In the genomic region with DNA sequence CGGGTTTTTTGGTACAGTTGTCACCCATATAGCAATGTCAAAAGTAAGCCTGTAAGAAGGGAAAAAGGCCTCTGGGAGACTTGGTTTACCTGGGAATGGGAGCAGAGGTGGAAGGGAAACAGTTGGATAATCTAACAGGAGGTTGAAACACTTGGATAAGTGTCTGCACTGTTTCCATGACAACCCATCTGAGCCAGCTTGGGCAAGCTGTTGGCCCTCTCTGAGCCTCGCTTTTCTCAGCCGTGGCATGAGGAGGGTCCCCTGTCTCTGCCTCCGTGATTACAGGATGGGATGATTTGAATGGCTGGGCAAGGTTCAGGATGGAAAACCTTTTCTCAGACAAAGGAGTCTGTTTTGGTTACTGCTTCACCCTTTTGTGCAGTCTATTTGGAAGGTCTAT, we compare ENCODE assay signal across 13 mouse cellular contexts.
A peak's percentile ranks its signal among the peaks of the same experiment; 100 is the strongest.
DNase-seq lines count a peak whose midpoint lies in the region; ATAC-seq and TF ChIP-seq lines count a peak whose summit lies in the region.
"Had no signal": no experiment of that assay in that cellular context is flagged by ENCODE, and none has a peak within 500 bp of the region (broad histone marks: within the 10 kb centered on the region; RNA-seq: fewer than 3 reads in every experiment).

No protein-coding gene starts in this region.

- no peak overlapping the region for H3K9ac ChIP-seq in forebrain, embryonic 11.5 days (ENCODE audit: low read length)
- H3K9ac ChIP-seq in forebrain, embryonic 12.5 days = no peak overlapping the region
- H3K9ac ChIP-seq: limb, embryonic 15.5 days had no signal

- H3K9me3 ChIP-seq in forebrain, embryonic 11.5 days (ENCODE audit: control insufficient read depth, low read length) = no peaks in the 10 kb centered on the region
- no peaks in the 10 kb centered on the region for H3K9me3 ChIP-seq in forebrain, embryonic 12.5 days
- H3K9me3 ChIP-seq: limb, embryonic 15.5 days had no signal

- 26% methylated on average over 4 of the region's 4 CpGs for WGBS in forebrain, embryonic 11.5 days
- 22% methylated on average over 4 of the region's 4 CpGs for WGBS in forebrain, embryonic 12.5 days
- WGBS in olfactory bulb, adult 2 months = 26% methylated on average over 4 of the region's 4 CpGs

- intact Hi-C loops in heart, postnatal 36 days (cut with DNase I) = no loop called here

- peaks cover 2% of the 10 kb centered on the region; the same call in 1 of the 2 replicates for H3K4me1 ChIP-seq in forebrain, embryonic 11.5 days (replicated peaks; ENCODE audit: control insufficient read depth, insufficient read depth, low read length)
- H3K4me1 ChIP-seq in forebrain, embryonic 12.5 days = peaks cover 13% of the 10 kb centered on the region; the same call in 1 of the 2 replicates
- peaks cover 7% of the 10 kb centered on the region for H3K4me1 ChIP-seq in olfactory bulb, adult 2 months (ENCODE audit: control insufficient read depth, insufficient read depth, low read length)
- H3K4me1 ChIP-seq: limb, embryonic 15.5 days had no signal

- DNase-seq in forebrain, embryonic 11.5 days (ENCODE audit: low spot score) = no peak
- DNase-seq in brain, embryonic 14.5 days (ENCODE audit: low read depth) = peak; percentile 86
- DNase-seq in layer of hippocampus, adult 9-10 months (ENCODE audit: low spot score) = peak; percentile 41
- no peak for DNase-seq in adrenal gland, adult (ENCODE audit: inconsistent age in 2 of 2, low spot score in 1 of 2)
- no peak for DNase-seq in heart, postnatal 36 days
- no peak for DNase-seq in Muller cell, postnatal 12 days (ENCODE audit: inconsistent ontology term)
- DNase-seq: gastrocnemius, postnatal 14 days had no signal

- TF ChIP-seq CTCF in brain, embryonic 14.5 days (IDR thresholded peaks at IDR 0.05; ENCODE audit: borderline replicate concordance, extremely low read depth, insufficient read depth, insufficient read length) = no peak
- TF ChIP-seq CTCF in olfactory bulb, adult 2 months (IDR thresholded peaks at IDR 0.05; ENCODE audit: insufficient read depth, low read depth, low read length) = no peak

- H3K27me3 ChIP-seq in forebrain, embryonic 11.5 days (ENCODE audit: control insufficient read depth, insufficient read depth, low read length) = no peaks in the 10 kb centered on the region
- no peaks in the 10 kb centered on the region for H3K27me3 ChIP-seq in forebrain, embryonic 12.5 days
- H3K27me3 ChIP-seq: limb, embryonic 15.5 days had no signal

- ATAC-seq in forebrain, embryonic 11.5 days (replicated peaks; ENCODE audit: low FRiP score) = 0 out of 2 replicates have a peak, but pooled peaks have one; percentile 42
- no peak for ATAC-seq in forebrain, embryonic 12.5 days (ENCODE audit: low FRiP score)
- ATAC-seq: intestine, postnatal 0 days; lung, postnatal 0 days had no signal

- TF ChIP-seq POLR2A in brain, embryonic 14.5 days (IDR thresholded peaks at IDR 0.05; ENCODE audit: borderline replicate concordance, extremely low read depth, insufficient read depth, insufficient read length, poor library complexity, severe bottlenecking) = no peak
- TF ChIP-seq POLR2A in olfactory bulb, adult 2 months (IDR thresholded peaks at IDR 0.05; ENCODE audit: insufficient read depth, low read depth, low read length) = no peak

- no peaks in the 10 kb centered on the region for H3K36me3 ChIP-seq in forebrain, embryonic 11.5 days (ENCODE audit: control insufficient read depth, insufficient read depth, low read length)
- no peaks in the 10 kb centered on the region for H3K36me3 ChIP-seq in forebrain, embryonic 12.5 days (replicated peaks)
- H3K36me3 ChIP-seq: limb, embryonic 15.5 days had no signal

- H3K4me2 ChIP-seq in forebrain, embryonic 11.5 days (ENCODE audit: low read depth, low read length, severe bottlenecking) = no peak overlapping the region
- no peak overlapping the region for H3K4me2 ChIP-seq in forebrain, embryonic 12.5 days
- H3K4me2 ChIP-seq: limb, embryonic 15.5 days had no signal

- H3K4me3 ChIP-seq in forebrain, embryonic 11.5 days (ENCODE audit: low read depth, low read length) = no peak overlapping the region
- no peak overlapping the region for H3K4me3 ChIP-seq in forebrain, embryonic 12.5 days (replicated peaks)
- no peak overlapping the region for H3K4me3 ChIP-seq in olfactory bulb, adult 2 months (ENCODE audit: insufficient read depth, low read depth, low read length)
- H3K4me3 ChIP-seq: erythroblast, embryonic 14.5 days; limb, embryonic 15.5 days had no signal

- H3K27ac ChIP-seq in forebrain, embryonic 11.5 days (ENCODE audit: low read depth, low read length) = no peak overlapping the region
- no peak overlapping the region for H3K27ac ChIP-seq in forebrain, embryonic 12.5 days
- peak overlapping the region; percentile 50 for H3K27ac ChIP-seq in olfactory bulb, adult 2 months (ENCODE audit: insufficient read depth, low read depth, low read length)
- H3K27ac ChIP-seq: limb, embryonic 15.5 days had no signal

Comparison
In these comparisons a context has a peak if more than half of its experiments do, and no peak if none do; other contexts are left out.
1. DNase-seq: peak in brain, embryonic 14.5 days (single experiment) and layer of hippocampus, adult 9-10 months (single experiment); none in forebrain, embryonic 11.5 days (single experiment), adrenal gland, adult (0 of 2), heart, postnatal 36 days (0 of 2) and Muller cell, postnatal 12 days (single experiment).